Mouse (Mus musculus) G1E (cell line): ENCODE measurements around the gene Prrx1. TPM values are rescaled to one million over a fixed set of nuclear protein-coding genes. Genes with fewer than 3 reads are reported as not detected.

ENCODE experiments used
- ATAC-seq: 2 replicates; pipeline ENCODE4 v1.8.0; 2016; ENCODE audit warnings: mild to moderate bottlenecking; ENCODE audit not compliant: insufficient number of reproducible peaks, poor library complexity, low FRiP score, severe bottlenecking; ENCODE audit errors: extremely low read depth
- DNase-seq: peaks from one replicate; pipeline ENCODE4 v3.0.0; 2012; ENCODE audit warnings: low spot score
- H3K27me3 ChIP-seq: 2 replicates; pipeline ENCODE4 v1.6.1; 2012; ENCODE audit warnings: mild to moderate bottlenecking, low read length, inconsistent platforms; ENCODE audit not compliant: insufficient read depth
- H3K36me3 ChIP-seq: replicated peaks from 2 replicates; pipeline ENCODE3; 2012; ENCODE audit warnings: mild to moderate bottlenecking, inconsistent platforms
- H3K4me1 ChIP-seq: 2 replicates; pipeline ENCODE4 v1.6.1; 2012; ENCODE audit warnings: low read depth, low read length, inconsistent platforms, mixed read lengths; ENCODE audit not compliant: insufficient read depth
- H3K4me3 ChIP-seq: 2 replicates; pipeline ENCODE4 v1.5.1; 2012; ENCODE audit warnings: low read depth, mild to moderate bottlenecking, inconsistent platforms, low read length, moderate library complexity, mixed read lengths
- H3K9me3 ChIP-seq: replicated peaks from 2 replicates; pipeline ENCODE4 v1.6.1; 2012; ENCODE audit warnings: inconsistent platforms
- CTCF ChIP-seq: IDR thresholded peaks from 2 replicates; pipeline ENCODE4 v1.5.1; 2012; ENCODE audit warnings: low read depth, low read length, inconsistent platforms, mixed read lengths
- GATA1 ChIP-seq: IDR thresholded peaks from 2 replicates; pipeline ENCODE4 v1.6.1; 2012; ENCODE audit warnings: borderline replicate concordance, low read length, inconsistent platforms, mixed read lengths
- GATA2 ChIP-seq: IDR thresholded peaks from 2 replicates; pipeline ENCODE4 v1.6.1; 2012; ENCODE audit warnings: low read depth, low read length, inconsistent platforms, borderline replicate concordance
- POLR2AphosphoS5 ChIP-seq: IDR thresholded peaks from 2 replicates; pipeline ENCODE4 v1.6.1; 2012; ENCODE audit warnings: low read depth, low read length, inconsistent platforms; ENCODE audit not compliant: insufficient replicate concordance
- TAL1 ChIP-seq: conservative IDR thresholded peaks from 2 replicates; pipeline ENCODE4 v1.6.1; 2012; ENCODE audit warnings: low read depth, low read length, inconsistent platforms, mixed read lengths
- polyA plus RNA-seq: library from polyadenylated mRNA; stranded (reverse); fragments of >175 nt; gene quantifications from 2 replicates; pipeline ENCODE4 v1.2.3, GENCODE M21; 2012
- total RNA-seq, 2 experiments: library from RNA; stranded (forward) in 1 of 2; stranded (reverse) in 1 of 2; fragments of 200-1000 nt in 1 of 2; fragments of >200 nt in 1 of 2; fragmentation: Nextera tagmentation in 1 of 2; gene quantifications; 2 replicates each; pipeline ENCODE4 v1.2.3; 2014 to 2017

The Prrx1 gene
- total and polyA plus RNA-seq, 3 experiments = 0.05 TPM; not detected in 2

GRCm38 (mm10) chr1:163308631-163309030 is 4.9 kb downstream of the Prrx1 start:
- no peak for DNase-seq
- TF ChIP-seq CTCF = no peak
- no peak for TF ChIP-seq TAL1
- no peak for TF ChIP-seq GATA1
- no peak for TF ChIP-seq GATA2
- no peak for TF ChIP-seq POLR2AphosphoS5
- Histone ChIP-seq H3K4me3 (no peak overlapping the region), H3K9me3 (no peaks in the 10 kb centered on the region), H3K36me3 (no peaks in the 10 kb centered on the region), H3K4me1 (no peaks in the 10 kb centered on the region), H3K27me3 (0 out of 2 replicates have a peak, but pooled peaks cover 3% of the 10 kb centered on the region)
- ATAC-seq = no peak

- H3K36me3 ChIP-seq = no peaks in the 10 kb centered on the region
- H3K4me1 ChIP-seq = no peaks in the 10 kb centered on the region
- DNase-seq = no peak
- no peaks in the 10 kb centered on the region for H3K9me3 ChIP-seq
- ATAC-seq = no peak
- TF ChIP-seq CTCF (no peak), GATA1 (no peak), POLR2AphosphoS5 (no peak), GATA2 (no peak), TAL1 (no peak)
- no peak overlapping the region for H3K4me3 ChIP-seq
- H3K27me3 ChIP-seq = 0 out of 2 replicates have a peak, but pooled peaks cover 3% of the 10 kb centered on the region
Observed at GRCm38 (mm10) chr1:163307706-163308105, 5.8 kb downstream of the Prrx1 start.

- no peaks in the 10 kb centered on the region for H3K4me1 ChIP-seq
- H3K9me3 ChIP-seq = no peaks in the 10 kb centered on the region
- DNase-seq (no peak), ATAC-seq (no peak)
- 0 out of 2 replicates have a peak, but pooled peaks cover 3% of the 10 kb centered on the region for H3K27me3 ChIP-seq
- TF ChIP-seq POLR2AphosphoS5 (no peak), GATA2 (no peak), TAL1 (no peak), GATA1 (no peak), CTCF (no peak)
- no peak overlapping the region for H3K4me3 ChIP-seq
- no peaks in the 10 kb centered on the region for H3K36me3 ChIP-seq
Observed at GRCm38 (mm10) chr1:163305956-163306355, 7.6 kb downstream of the Prrx1 start.

- ATAC-seq = no peak
Observed at GRCm38 (mm10) chr1:163304837-163305236, 8.7 kb downstream of the Prrx1 start.

GRCm38 (mm10) chr1:163302292-163302691 is 11.2 kb downstream of the Prrx1 start:
- no peak for DNase-seq
- H3K9me3 ChIP-seq = no peaks in the 10 kb centered on the region
- no peak for TF ChIP-seq CTCF
- no peak for TF ChIP-seq TAL1
- TF ChIP-seq GATA1 = no peak
- TF ChIP-seq POLR2AphosphoS5 = no peak
- TF ChIP-seq GATA2 = no peak
- no peak for ATAC-seq
- H3K27me3 ChIP-seq = no peaks in the 10 kb centered on the region
- no peaks in the 10 kb centered on the region for H3K4me1 ChIP-seq
- H3K36me3 ChIP-seq = no peaks in the 10 kb centered on the region
- no peak overlapping the region for H3K4me3 ChIP-seq

More at GRCm38 (mm10) chr1:163304837-163305236, 8.7 kb downstream of the Prrx1 start:
- Histone ChIP-seq H3K36me3 (no peaks in the 10 kb centered on the region), H3K4me3 (no peak overlapping the region), H3K4me1 (no peaks in the 10 kb centered on the region), H3K27me3 (0 out of 2 replicates have a peak, but pooled peaks cover 1% of the 10 kb centered on the region), H3K9me3 (no peaks in the 10 kb centered on the region)
- no peak for DNase-seq
- TF ChIP-seq TAL1 = no peak
- no peak for TF ChIP-seq GATA2
- no peak for TF ChIP-seq GATA1
- TF ChIP-seq CTCF = no peak
- no peak for TF ChIP-seq POLR2AphosphoS5

GRCm38 (mm10) chr1:163293152-163293551 is 20.4 kb downstream of the Prrx1 start:
- no peak for TF ChIP-seq GATA1
- no peak for TF ChIP-seq POLR2AphosphoS5
- no peak for TF ChIP-seq CTCF
- no peak for TF ChIP-seq GATA2
- no peak for TF ChIP-seq TAL1
- Histone ChIP-seq H3K4me3 (no peak overlapping the region), H3K9me3 (no peaks in the 10 kb centered on the region), H3K27me3 (no peaks in the 10 kb centered on the region), H3K36me3 (no peaks in the 10 kb centered on the region), H3K4me1 (no peaks in the 10 kb centered on the region)
- DNase-seq (no peak), ATAC-seq (no peak)
